Mouse (Mus musculus) effector memory CD4-positive, alpha-beta T cell, adult 7 months (primary cell): ENCODE results near the gene Gm13272. TPM values are rescaled to one million over a fixed set of nuclear protein-coding genes. Genes with fewer than 3 reads are reported as not detected.

Experiments used
- polyA plus RNA-seq: library from polyadenylated mRNA; unstranded; fragments of 100-300 nt; shearing (Covaris generic); gene quantifications from one replicate; pipeline ENCODE4 v1.2.1, GENCODE M21; 2017

The Gm13272 gene
- not detected for polyA plus RNA-seq

DNA sequence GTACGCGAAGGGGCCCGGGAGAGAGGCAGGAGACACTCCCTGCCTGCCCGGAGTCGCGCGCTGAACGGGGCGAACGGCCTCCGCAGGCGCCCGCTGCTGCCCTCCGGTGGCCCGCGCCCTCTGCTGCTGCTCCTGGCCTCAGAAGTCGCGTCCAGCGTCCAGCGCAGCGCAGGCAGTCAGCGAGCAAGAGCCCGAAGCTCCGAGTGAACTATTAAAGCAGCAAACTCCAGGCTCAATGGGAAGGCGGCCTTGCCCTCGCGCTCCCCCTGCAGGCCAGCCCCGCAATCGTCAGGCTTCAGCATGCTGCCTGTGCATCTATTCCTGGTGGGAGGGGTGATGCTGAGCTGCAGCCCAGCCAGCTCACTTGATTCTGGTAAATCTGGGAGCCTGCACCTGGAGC is at the start of gene Gm13272:
TSS of gene Gm13272 (plus strand) at position 301 of the 400 bp plus-strand sequence.

DNA sequence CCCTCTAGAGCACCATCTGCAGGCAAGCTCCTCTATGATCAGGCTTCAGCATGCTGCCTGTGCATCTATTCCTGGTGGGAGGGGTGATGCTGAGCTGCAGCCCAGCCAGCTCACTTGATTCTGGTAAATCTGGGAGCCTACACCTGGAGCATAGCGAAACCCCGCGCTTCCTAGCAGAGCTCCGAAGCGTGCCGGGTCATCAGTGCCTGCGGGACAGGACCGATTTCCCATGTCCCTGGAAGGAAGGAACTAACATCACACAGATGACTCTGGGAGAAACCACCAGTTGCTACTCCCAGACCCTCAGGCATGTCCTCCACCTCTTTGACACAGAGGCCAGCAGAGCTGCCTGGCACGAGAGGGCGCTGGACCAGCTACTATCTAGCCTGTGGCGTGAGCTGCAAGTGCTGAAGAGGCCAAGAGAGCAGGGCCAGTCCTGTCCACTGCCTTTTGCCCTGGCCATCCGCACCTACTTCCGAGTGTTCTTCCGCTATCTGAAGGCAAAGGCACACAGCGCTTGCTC is 24.8 kb upstream of the Gm13272 start, which contains the start of gene Gm13271:
TSS of gene Gm13271 (plus strand) at position 51 of the 523 bp plus-strand sequence.

DNA sequence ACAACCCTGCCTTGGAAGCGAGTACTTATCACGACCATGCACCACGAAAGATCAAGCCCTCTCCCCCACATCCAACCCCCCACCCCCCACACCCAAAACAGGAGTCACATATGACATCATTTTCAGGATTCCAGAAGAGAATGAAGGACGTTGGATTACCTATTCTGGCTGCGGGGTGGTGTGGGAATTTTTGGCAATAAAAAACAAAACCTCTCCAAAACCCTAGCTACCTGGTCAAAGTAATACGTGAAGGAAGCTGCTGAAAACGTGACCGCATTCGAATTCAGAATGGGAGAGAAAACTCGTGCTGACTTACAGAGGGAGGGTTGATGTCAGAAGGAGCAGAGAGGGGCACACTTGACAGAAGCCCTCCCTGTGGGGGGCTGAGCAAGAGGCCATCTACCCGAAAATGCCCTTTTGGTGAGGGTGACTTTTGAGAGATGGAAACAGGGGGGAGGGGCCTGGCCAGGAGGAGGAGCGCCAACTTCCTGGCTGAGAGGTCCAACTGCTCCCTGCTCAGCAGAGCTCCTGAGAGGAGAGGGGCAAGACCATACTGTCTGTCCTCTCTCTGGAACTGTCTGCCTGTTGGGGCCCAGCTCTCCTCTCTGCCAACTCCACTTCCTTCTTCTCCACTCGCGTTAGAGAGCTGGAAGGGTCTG is 19.9 kb upstream of the Gm13272 start, which contains the start of gene Gm13283:
TSS of gene Gm13283 (plus strand) at position 510 of the 659 bp plus-strand sequence.

DNA sequence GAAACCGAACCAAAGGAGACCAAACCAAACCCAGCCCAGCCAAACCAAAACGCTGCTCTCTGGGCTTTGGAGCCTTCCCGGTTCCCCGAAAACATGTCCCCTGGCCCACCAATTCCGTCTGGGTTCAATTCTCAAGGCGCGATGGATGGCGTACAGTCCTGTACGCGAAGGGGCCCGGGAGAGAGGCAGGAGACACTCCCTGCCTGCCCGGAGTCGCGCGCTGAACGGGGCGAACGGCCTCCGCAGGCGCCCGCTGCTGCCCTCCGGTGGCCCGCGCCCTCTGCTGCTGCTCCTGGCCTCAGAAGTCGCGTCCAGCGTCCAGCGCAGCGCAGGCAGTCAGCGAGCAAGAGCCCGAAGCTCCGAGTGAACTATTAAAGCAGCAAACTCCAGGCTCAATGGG is 6.1 kb upstream of the Gm13272 start, which contains the start of gene Gm13290:
TSS of gene Gm13290 (plus strand) at position 301 of the 400 bp plus-strand sequence.

DNA sequence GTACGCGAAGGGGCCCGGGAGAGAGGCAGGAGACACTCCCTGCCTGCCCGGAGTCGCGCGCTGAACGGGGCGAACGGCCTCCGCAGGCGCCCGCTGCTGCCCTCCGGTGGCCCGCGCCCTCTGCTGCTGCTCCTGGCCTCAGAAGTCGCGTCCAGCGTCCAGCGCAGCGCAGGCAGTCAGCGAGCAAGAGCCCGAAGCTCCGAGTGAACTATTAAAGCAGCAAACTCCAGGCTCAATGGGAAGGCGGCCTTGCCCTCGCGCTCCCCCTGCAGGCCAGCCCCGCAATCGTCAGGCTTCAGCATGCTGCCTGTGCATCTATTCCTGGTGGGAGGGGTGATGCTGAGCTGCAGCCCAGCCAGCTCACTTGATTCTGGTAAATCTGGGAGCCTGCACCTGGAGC is 3.0 kb upstream of the Gm13272 start, which contains the start of gene Gm13289:
TSS of gene Gm13289 (plus strand) at position 301 of the 400 bp plus-strand sequence.

DNA sequence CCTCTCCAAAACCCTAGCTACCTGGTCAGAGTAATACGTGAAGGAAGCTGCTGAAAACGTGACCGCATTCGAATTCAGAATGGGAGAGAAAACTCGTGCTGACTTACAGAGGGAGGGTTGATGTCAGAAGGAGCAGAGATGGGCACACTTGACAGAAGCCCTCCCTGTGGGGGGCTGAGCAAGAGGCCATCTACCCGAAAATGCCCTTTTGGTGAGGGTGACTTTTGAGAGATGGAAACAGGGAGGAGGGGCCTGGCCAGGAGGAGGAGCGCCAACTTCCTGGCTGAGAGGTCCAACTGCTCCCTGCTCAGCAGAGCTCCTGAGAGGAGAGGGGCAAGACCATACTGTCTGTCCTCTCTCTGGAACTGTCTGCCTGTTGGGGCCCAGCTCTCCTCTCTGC is 2.2 kb downstream of the Gm13272 start, which contains the start of gene Ifnz:
TSS of gene Ifnz (plus strand) at position 301 of the 400 bp plus-strand sequence.

DNA sequence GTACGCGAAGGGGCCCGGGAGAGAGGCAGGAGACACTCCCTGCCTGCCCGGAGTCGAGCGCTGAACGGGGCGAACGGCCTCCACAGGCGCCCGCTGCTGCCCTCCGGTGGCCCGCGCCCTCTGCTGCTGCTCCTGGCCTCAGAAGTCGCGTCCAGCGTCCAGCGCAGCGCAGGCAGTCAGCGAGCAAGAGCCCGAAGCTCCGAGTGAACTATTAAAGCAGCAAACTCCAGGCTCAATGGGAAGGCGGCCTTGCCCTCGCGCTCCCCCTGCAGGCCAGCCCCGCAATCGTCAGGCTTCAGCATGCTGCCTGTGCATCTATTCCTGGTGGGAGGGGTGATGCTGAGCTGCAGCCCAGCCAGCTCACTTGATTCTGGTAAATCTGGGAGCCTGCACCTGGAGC is 5.8 kb downstream of the Gm13272 start, which contains the start of gene Gm13276:
TSS of gene Gm13276 (plus strand) at position 301 of the 400 bp plus-strand sequence.

DNA sequence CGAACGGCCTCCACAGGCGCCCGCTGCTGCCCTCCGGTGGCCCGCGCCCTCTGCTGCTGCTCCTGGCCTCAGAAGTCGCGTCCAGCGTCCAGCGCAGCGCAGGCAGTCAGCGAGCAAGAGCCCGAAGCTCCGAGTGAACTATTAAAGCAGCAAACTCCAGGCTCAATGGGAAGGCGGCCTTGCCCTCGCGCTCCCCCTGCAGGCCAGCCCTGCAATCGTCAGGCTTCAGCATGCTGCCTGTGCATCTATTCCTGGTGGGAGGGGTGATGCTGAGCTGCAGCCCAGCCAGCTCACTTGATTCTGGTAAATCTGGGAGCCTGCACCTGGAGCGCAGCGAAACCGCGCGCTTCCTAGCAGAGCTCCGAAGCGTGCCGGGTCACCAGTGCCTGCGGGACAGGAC is 8.8 kb downstream of the Gm13272 start, which contains the start of gene Gm13277:
TSS of gene Gm13277 (plus strand) at position 231 of the 400 bp plus-strand sequence.

DNA sequence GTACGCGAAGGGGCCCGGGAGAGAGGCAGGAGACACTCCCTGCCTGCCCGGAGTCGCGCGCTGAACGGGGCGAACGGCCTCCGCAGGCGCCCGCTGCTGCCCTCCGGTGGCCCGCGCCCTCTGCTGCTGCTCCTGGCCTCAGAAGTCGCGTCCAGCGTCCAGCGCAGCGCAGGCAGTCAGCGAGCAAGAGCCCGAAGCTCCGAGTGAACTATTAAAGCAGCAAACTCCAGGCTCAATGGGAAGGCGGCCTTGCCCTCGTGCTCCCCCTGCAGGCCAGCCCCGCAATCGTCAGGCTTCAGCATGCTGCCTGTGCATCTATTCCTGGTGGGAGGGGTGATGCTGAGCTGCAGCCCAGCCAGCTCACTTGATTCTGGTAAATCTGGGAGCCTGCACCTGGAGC is 11.6 kb downstream of the Gm13272 start, which contains the start of gene Gm13278:
TSS of gene Gm13278 (plus strand) at position 301 of the 400 bp plus-strand sequence.

DNA sequence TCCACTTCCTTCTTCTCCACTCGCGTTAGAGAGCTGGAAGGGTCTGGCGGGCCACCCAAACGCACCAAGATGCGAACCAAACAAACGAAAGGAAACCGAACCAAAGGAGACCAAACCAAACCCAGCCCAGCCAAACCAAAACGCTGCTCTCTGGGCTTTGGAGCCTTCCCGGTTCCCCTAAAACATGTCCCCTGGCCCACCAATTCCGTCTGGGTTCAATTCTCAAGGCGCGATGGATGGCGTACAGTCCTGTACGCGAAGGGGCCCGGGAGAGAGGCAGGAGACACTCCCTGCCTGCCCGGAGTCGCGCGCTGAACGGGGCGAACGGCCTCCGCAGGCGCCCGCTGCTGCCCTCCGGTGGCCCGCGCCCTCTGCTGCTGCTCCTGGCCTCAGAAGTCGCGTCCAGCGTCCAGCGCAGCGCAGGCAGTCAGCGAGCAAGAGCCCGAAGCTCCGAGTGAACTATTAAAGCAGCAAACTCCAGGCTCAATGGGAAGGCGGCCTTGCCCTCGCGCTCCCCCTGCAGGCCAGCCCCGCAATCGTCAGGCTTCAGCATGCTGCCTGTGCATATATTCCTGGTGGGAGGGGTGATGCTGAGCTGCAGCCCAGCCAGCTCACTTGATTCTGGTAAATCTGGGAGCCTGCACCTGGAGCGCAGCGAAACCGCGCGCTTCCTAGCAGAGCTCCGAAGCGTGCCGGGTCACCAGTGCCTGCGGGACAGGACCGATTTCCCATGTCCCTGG is 14.5 kb downstream of the Gm13272 start, which contains the start of gene Gm13275:
TSS of gene Gm13275 (plus strand) at position 552 of the 740 bp plus-strand sequence.

DNA sequence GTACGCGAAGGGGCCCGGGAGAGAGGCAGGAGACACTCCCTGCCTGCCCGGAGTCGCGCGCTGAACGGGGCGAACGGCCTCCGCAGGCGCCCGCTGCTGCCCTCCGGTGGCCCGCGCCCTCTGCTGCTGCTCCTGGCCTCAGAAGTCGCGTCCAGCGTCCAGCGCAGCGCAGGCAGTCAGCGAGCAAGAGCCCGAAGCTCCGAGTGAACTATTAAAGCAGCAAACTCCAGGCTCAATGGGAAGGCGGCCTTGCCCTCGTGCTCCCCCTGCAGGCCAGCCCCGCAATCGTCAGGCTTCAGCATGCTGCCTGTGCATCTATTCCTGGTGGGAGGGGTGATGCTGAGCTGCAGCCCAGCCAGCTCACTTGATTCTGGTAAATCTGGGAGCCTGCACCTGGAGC is 17.4 kb downstream of the Gm13272 start, which contains the start of gene Gm13279:
TSS of gene Gm13279 (plus strand) at position 301 of the 400 bp plus-strand sequence.

DNA sequence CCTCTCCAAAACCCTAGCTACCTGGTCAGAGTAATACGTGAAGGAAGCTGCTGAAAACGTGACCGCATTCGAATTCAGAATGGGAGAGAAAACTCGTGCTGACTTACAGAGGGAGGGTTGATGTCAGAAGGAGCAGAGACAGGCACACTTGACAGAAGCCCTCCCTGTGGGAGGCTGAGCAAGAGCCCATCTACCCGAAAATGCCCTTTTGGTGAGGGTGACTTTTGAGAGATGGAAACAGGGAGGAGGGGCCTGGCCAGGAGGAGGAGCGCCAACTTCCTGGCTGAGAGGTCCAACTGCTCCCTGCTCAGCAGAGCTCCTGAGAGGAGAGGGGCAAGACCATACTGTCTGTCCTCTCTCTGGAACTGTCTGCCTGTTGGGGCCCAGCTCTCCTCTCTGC is 19.7 kb downstream of the Gm13272 start, which contains the start of gene Gm13285:
TSS of gene Gm13285 (plus strand) at position 301 of the 400 bp plus-strand sequence.

DNA sequence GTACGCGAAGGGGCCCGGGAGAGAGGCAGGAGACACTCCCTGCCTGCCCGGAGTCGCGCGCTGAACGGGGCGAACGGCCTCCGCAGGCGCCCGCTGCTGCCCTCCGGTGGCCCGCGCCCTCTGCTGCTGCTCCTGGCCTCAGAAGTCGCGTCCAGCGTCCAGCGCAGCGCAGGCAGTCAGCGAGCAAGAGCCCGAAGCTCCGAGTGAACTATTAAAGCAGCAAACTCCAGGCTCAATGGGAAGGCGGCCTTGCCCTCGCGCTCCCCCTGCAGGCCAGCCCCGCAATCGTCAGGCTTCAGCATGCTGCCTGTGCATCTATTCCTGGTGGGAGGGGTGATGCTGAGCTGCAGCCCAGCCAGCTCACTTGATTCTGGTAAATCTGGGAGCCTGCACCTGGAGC is 23.3 kb downstream of the Gm13272 start, which contains the start of gene Gm13287:
TSS of gene Gm13287 (plus strand) at position 301 of the 400 bp plus-strand sequence.

DNA sequence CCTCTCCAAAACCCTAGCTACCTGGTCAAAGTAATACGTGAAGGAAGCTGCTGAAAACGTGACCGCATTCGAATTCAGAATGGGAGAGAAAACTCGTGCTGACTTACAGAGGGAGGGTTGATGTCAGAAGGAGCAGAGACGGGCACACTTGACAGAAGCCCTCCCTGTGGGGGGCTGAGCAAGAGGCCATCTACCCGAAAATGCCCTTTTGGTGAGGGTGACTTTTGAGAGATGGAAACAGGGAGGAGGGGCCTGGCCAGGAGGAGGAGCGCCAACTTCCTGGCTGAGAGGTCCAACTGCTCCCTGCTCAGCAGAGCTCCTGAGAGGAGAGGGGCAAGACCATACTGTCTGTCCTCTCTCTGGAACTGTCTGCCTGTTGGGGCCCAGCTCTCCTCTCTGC is 25.6 kb downstream of the Gm13272 start, which contains the start of gene Gm13288:
TSS of gene Gm13288 (plus strand) at position 301 of the 400 bp plus-strand sequence.

DNA sequence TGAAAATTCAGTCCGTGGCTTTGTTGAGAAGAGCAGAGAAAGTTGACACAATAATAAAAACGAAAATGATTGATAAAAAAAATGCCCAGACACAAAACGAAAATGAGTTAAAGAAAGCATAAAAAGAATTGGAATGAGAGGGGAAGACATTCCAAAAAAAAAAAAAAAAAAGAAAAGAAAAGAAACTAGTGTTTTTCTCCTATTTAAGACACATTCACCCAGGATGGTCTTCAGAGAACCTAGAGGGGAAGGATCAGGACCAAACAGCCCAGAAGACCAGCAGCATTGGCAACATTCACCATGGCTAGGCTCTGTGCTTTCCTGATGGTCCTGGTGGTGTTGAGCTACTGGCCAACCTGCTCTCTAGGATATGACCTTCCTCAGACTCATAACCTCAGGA is 36.3 kb downstream of the Gm13272 start, which contains the start of gene Ifna7:
TSS of gene Ifna7 (plus strand) at position 301 of the 400 bp plus-strand sequence.

DNA sequence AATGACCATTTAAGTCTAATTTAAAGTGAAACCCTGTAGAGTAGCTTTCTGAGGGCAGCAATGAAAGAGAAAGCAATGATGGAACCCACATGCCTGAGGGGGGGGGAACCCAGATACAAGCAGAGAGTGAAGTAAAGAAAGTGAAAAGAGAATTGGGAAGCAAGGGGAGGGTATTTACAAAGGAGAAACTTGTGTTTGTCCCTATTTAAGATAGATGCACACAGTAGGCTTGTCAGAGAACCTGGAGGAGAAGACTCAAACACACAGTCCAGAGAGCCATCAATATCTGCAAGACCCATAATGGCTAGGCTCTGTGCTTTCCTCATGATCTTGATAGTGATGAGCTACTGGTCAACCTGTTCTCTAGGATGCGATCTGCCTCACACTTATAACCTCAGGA is 40.0 kb downstream of the Gm13272 start, which contains the start of gene Ifna11:
TSS of gene Ifna11 (plus strand) at position 301 of the 400 bp plus-strand sequence.

DNA sequence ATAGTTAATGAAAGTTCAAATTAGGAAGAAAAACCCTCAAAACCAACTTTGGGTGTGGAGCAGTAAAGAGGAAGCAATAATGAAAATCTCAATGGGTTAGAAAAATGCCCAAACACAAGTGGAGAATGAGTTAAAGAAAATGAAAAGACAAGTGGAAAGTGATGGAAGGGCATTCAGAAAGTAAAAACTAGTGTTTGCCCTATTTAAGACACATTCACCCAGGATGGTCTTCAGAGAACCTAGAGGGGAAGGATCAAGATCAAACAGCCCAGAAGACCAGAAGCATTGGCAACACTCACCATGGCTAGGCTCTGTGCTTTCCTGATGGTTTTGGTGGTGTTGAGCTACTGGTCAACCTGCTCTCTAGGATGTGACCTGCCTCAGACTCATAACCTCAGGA is 47.5 kb downstream of the Gm13272 start, which contains the start of gene Ifna6:
TSS of gene Ifna6 (plus strand) at position 301 of the 400 bp plus-strand sequence.

Other genes with a start within 250 kb of the Gm13272 start
- gene Ifna15, start 221.6 kb upstream of the Gm13272 start, polyA plus RNA-seq: not detected
- not detected for gene Ifna14, start 208.1 kb upstream of the Gm13272 start, polyA plus RNA-seq
- gene Ifna9, start 187.5 kb upstream of the Gm13272 start, polyA plus RNA-seq: not detected
- gene Ifna12, start 176.5 kb upstream of the Gm13272 start, polyA plus RNA-seq: not detected
- not detected for gene C87499, start 145.4 kb upstream of the Gm13272 start, polyA plus RNA-seq
- not detected for gene Ifna13, start 135.4 kb upstream of the Gm13272 start, polyA plus RNA-seq
- not detected for gene Ifna16, start 102.9 kb upstream of the Gm13272 start, polyA plus RNA-seq
- not detected for gene Ifna2, start 95.9 kb upstream of the Gm13272 start, polyA plus RNA-seq
- gene Ifnab, start 88.5 kb upstream of the Gm13272 start, polyA plus RNA-seq: not detected
- gene Gm26566, start 58.0 kb upstream of the Gm13272 start, polyA plus RNA-seq: 0.74 TPM
- gene Klhl9, start 57.4 kb upstream of the Gm13272 start, polyA plus RNA-seq: 15.4 TPM
- gene Gm13271, start 25.0 kb upstream of the Gm13272 start, polyA plus RNA-seq: not detected
- gene Gm13283, start 19.7 kb upstream of the Gm13272 start, polyA plus RNA-seq: not detected
- not detected for gene Gm13290, start 6.0 kb upstream of the Gm13272 start, polyA plus RNA-seq
- gene Gm13289, start 2.9 kb upstream of the Gm13272 start, polyA plus RNA-seq: not detected
- 0.28 TPM for gene Ifnz, start 2.3 kb downstream of the Gm13272 start, polyA plus RNA-seq
- not detected for gene Gm13276, start 5.9 kb downstream of the Gm13272 start, polyA plus RNA-seq
- not detected for gene Gm13277, start 8.8 kb downstream of the Gm13272 start, polyA plus RNA-seq
- not detected for gene Gm13278, start 11.7 kb downstream of the Gm13272 start, polyA plus RNA-seq
- not detected for gene Gm13275, start 14.6 kb downstream of the Gm13272 start, polyA plus RNA-seq
- not detected for gene Gm13279, start 17.5 kb downstream of the Gm13272 start, polyA plus RNA-seq
- 1.1 TPM for gene Gm13285, start 19.8 kb downstream of the Gm13272 start, polyA plus RNA-seq
- not detected for gene Gm13287, start 23.4 kb downstream of the Gm13272 start, polyA plus RNA-seq
- not detected for gene Gm13288, start 25.7 kb downstream of the Gm13272 start, polyA plus RNA-seq
- gene Ifna7, start 36.4 kb downstream of the Gm13272 start, polyA plus RNA-seq: not detected
- gene Ifna11, start 40.1 kb downstream of the Gm13272 start, polyA plus RNA-seq: not detected
- gene Ifna6, start 47.6 kb downstream of the Gm13272 start, polyA plus RNA-seq: not detected
- gene Ifna5, start 55.7 kb downstream of the Gm13272 start, polyA plus RNA-seq: not detected
- not detected for gene Ifna4, start 62.0 kb downstream of the Gm13272 start, polyA plus RNA-seq
- not detected for gene Ifna1, start 70.2 kb downstream of the Gm13272 start, polyA plus RNA-seq
- not detected for gene Ifne, start 100.4 kb downstream of the Gm13272 start, polyA plus RNA-seq